Mouse (Mus musculus): ENCODE data around the gene Zfp978. TPM values are rescaled to one million over a fixed set of nuclear protein-coding genes. Genes with fewer than 3 reads are reported as not detected.
"Not testable (repeated sequence)": the region's sequence is repeated elsewhere in the genome, so short reads cannot be mapped to it uniquely, and the experiment has no call there.

Zfp978 gene
- polyA plus RNA-seq, 1 experiment from 2014 or later, result not detected

GRCm38 (mm10) chr4:147421316-147421715 is 60.2 kb downstream of the Zfp978 start:
- H3K4me3 ChIP-seq; H3K27me3 ChIP-seq; H3K9ac ChIP-seq; H3K36me3 ChIP-seq; H3K4me1 ChIP-seq (replicated peaks); H3K27ac ChIP-seq; ATAC-seq (ENCODE audit: low FRiP score); H3K4me2 ChIP-seq: not testable (repeated sequence)
- H3K9me3 ChIP-seq, result peaks cover 70% of the 10 kb centered on the region
- WGBS, result 20% methylated on average over 1 of the region's 1 CpGs

- no peaks in the 10 kb centered on the region for H3K27me3 ChIP-seq
- no peak overlapping the region for H3K9ac ChIP-seq
- H3K27ac ChIP-seq, result no peak overlapping the region
- H3K4me2 ChIP-seq, result no peak overlapping the region
- no peak overlapping the region for H3K4me3 ChIP-seq
- ATAC-seq (ENCODE audit: low FRiP score), result peak; percentile 12
- 51% methylated on average over 3 of the region's 3 CpGs for WGBS
- no peaks in the 10 kb centered on the region for H3K4me1 ChIP-seq (replicated peaks)
- H3K36me3 ChIP-seq, result no peaks in the 10 kb centered on the region
- H3K9me3 ChIP-seq, result peaks cover 54% of the 10 kb centered on the region
These were observed 62.0 kb downstream of the Zfp978 start for GRCm38 (mm10) chr4:147423140-147423539.

GRCm38 (mm10) chr4:147423641-147424298 is 62.7 kb downstream of the Zfp978 start:
- no peaks in the 10 kb centered on the region for H3K4me1 ChIP-seq (replicated peaks)
- H3K4me2 ChIP-seq, result no peak overlapping the region
- no peaks in the 10 kb centered on the region for H3K27me3 ChIP-seq
- H3K4me3 ChIP-seq, result no peak overlapping the region
- H3K9me3 ChIP-seq, result peaks cover 50% of the 10 kb centered on the region
- WGBS, result 62% methylated on average over 4 of the region's 4 CpGs
- no peak overlapping the region for H3K27ac ChIP-seq
- H3K9ac ChIP-seq, result no peak overlapping the region
- no peak for ATAC-seq (ENCODE audit: low FRiP score)
- no peaks in the 10 kb centered on the region for H3K36me3 ChIP-seq

GRCm38 (mm10) chr4:147424404-147424803 is 63.3 kb downstream of the Zfp978 start:
- not testable (repeated sequence) for H3K27me3 ChIP-seq; H3K4me2 ChIP-seq; H3K36me3 ChIP-seq; H3K4me3 ChIP-seq; H3K4me1 ChIP-seq (replicated peaks); H3K9ac ChIP-seq; ATAC-seq (ENCODE audit: low FRiP score); H3K27ac ChIP-seq
- peaks cover 49% of the 10 kb centered on the region for H3K9me3 ChIP-seq
- 53% methylated on average over 3 of the region's 3 CpGs for WGBS

GRCm38 (mm10) chr4:147425615-147426347 is 64.7 kb downstream of the Zfp978 start:
- not testable (repeated sequence) for H3K36me3 ChIP-seq
- peaks cover 43% of the 10 kb centered on the region for H3K9me3 ChIP-seq

GRCm38 (mm10) chr4:147430651-147431050 is 69.5 kb downstream of the Zfp978 start:
- Histone ChIP-seq H3K4me3 (no peak overlapping the region), H3K9ac (no peak overlapping the region), H3K4me1 (replicated peaks) (no peaks in the 10 kb centered on the region), H3K9me3 (peaks cover 31% of the 10 kb centered on the region), H3K27me3 (no peaks in the 10 kb centered on the region), H3K27ac (no peak overlapping the region), H3K36me3 (no peaks in the 10 kb centered on the region), H3K4me2 (no peak overlapping the region)
- ATAC-seq (ENCODE audit: low FRiP score), result no peak

More at GRCm38 (mm10) chr4:147425615-147426347, 64.7 kb downstream of the Zfp978 start:
- not testable (repeated sequence) for H3K27ac ChIP-seq; H3K4me2 ChIP-seq; H3K4me3 ChIP-seq; H3K9ac ChIP-seq; H3K27me3 ChIP-seq; H3K4me1 ChIP-seq (replicated peaks)
- WGBS, result 58% methylated on average over 5 of the region's 5 CpGs
- ATAC-seq (ENCODE audit: low FRiP score), result peak; percentile 18; the same call in 1 of the 2 replicates

- H3K27ac ChIP-seq; H3K4me1 ChIP-seq (replicated peaks); H3K4me3 ChIP-seq; H3K36me3 ChIP-seq; H3K9ac ChIP-seq; H3K4me2 ChIP-seq; H3K27me3 ChIP-seq: not testable (repeated sequence)
- ATAC-seq (ENCODE audit: low FRiP score), result peak; percentile 44
- peaks cover 31% of the 10 kb centered on the region for H3K9me3 ChIP-seq
- 74% methylated on average over 3 of the region's 3 CpGs for WGBS
These were observed 70.8 kb downstream of the Zfp978 start for GRCm38 (mm10) chr4:147431696-147432442.

- Histone ChIP-seq H3K4me3 (no peak overlapping the region), H3K4me1 (replicated peaks) (no peaks in the 10 kb centered on the region), H3K27me3 (no peaks in the 10 kb centered on the region), H3K36me3 (no peaks in the 10 kb centered on the region), H3K4me2 (no peak overlapping the region), H3K9ac (no peak overlapping the region), H3K9me3 (peaks cover 35% of the 10 kb centered on the region), H3K27ac (no peak overlapping the region)
- ATAC-seq (ENCODE audit: low FRiP score), result no peak; the same call in 1 of the 2 replicates
- WGBS, result 92% methylated on average over 1 of the region's 1 CpGs
These were observed 71.3 kb downstream of the Zfp978 start for GRCm38 (mm10) chr4:147432443-147432790.

- no peak overlapping the region for H3K4me2 ChIP-seq
- H3K27ac ChIP-seq, result no peak overlapping the region
- 42% methylated on average over 3 of the region's 3 CpGs for WGBS
- H3K4me3 ChIP-seq, result no peak overlapping the region
- H3K36me3 ChIP-seq, result no peaks in the 10 kb centered on the region
- H3K9me3 ChIP-seq, result peaks cover 35% of the 10 kb centered on the region
- no peaks in the 10 kb centered on the region for H3K27me3 ChIP-seq
- no peak overlapping the region for H3K9ac ChIP-seq
- H3K4me1 ChIP-seq (replicated peaks), result no peaks in the 10 kb centered on the region
- 0 out of 2 replicates have a peak, but pooled peaks have one; percentile 9 for ATAC-seq (ENCODE audit: low FRiP score)
These were observed 71.9 kb downstream of the Zfp978 start for GRCm38 (mm10) chr4:147433017-147433416.

GRCm38 (mm10) chr4:147433874-147434273 is 72.8 kb downstream of the Zfp978 start:
- Histone ChIP-seq H3K4me2 (no peak overlapping the region), H3K4me1 (replicated peaks) (no peaks in the 10 kb centered on the region), H3K27me3 (no peaks in the 10 kb centered on the region), H3K27ac (no peak overlapping the region), H3K9me3 (peaks cover 33% of the 10 kb centered on the region), H3K36me3 (no peaks in the 10 kb centered on the region), H3K4me3 (no peak overlapping the region), H3K9ac (no peak overlapping the region)
- peak; percentile 26; the same call in 1 of the 2 replicates for ATAC-seq (ENCODE audit: low FRiP score)
- WGBS, result 46% methylated on average over 2 of the region's 2 CpGs

All from hindbrain, embryonic 13.5 days (tissue).